Mouse (Mus musculus) midbrain, embryonic 11.5 days (tissue): Measurements from ENCODE around the gene Pigr. TPM values are rescaled to one million over a fixed set of nuclear protein-coding genes. Genes with fewer than 3 reads are reported as not detected.

Source experiments
- ATAC-seq: fragments of 200-750 bp; cut with Nextera tagmentation; 2 replicates; pipeline ENCODE4 v1.8.0; 2017; ENCODE audit warnings: moderate TSS enrichment, moderate library complexity; ENCODE audit not compliant: low FRiP score
- DNase-seq: peaks from one replicate; pipeline ENCODE4 v3.0.0; 2015; ENCODE audit warnings: low spot score; ENCODE audit errors: missing footprints
- H3K27ac ChIP-seq: fragments of 300-500 bp; sonication (generic); 2 replicates; pipeline ENCODE4 v1.5.1; 2014; ENCODE audit warnings: low read depth, low read length
- H3K27me3 ChIP-seq: fragments of 300-500 bp; sonication (generic); 2 replicates; pipeline ENCODE4 v1.6.1; 2014; ENCODE audit warnings: mild to moderate bottlenecking, low read length, moderate library complexity, mixed read lengths; ENCODE audit not compliant: control insufficient read depth, insufficient read depth
- H3K36me3 ChIP-seq: fragments of 300-500 bp; sonication (generic); 2 replicates; pipeline ENCODE4 v1.6.1; 2014; ENCODE audit warnings: mild to moderate bottlenecking, low read length, moderate library complexity, mixed read lengths; ENCODE audit not compliant: control insufficient read depth, insufficient read depth
- H3K4me1 ChIP-seq: fragments of 300-500 bp; sonication (generic); 2 replicates; pipeline ENCODE4 v1.6.1; 2014; ENCODE audit warnings: low read length; ENCODE audit not compliant: control insufficient read depth, insufficient read depth
- H3K4me2 ChIP-seq: fragments of 300-500 bp; sonication (generic); 2 replicates; pipeline ENCODE4 v1.6.1; 2014; ENCODE audit warnings: mild to moderate bottlenecking, moderate library complexity
- H3K4me3 ChIP-seq: fragments of 300-500 bp; sonication (generic); 2 replicates; pipeline ENCODE4 v1.5.1; 2014; ENCODE audit warnings: low read depth, low read length
- H3K9ac ChIP-seq: fragments of 300-500 bp; sonication (generic); 2 replicates; pipeline ENCODE4 v1.6.1; 2014; ENCODE audit warnings: low read length
- H3K9me3 ChIP-seq: fragments of 300-500 bp; sonication (generic); 2 replicates; pipeline ENCODE4 v1.6.1; 2016; ENCODE audit warnings: low read length; ENCODE audit not compliant: control insufficient read depth
- WGBS: fragments of 180-500 bp; shearing (Covaris S2); extraction: QIAGEN DNeasy Blood & Tissue Kit; methylation state at CpG from one replicate; pipeline ENCODE4 v1.1.7; 2014; 5-methylcytosine and 5-hydroxymethylcytosine counted together
- polyA plus RNA-seq: library from polyadenylated mRNA; unstranded; fragments of >200 nt; fragmentation: Nextera tagmentation; extraction: Ambion mirVana; gene quantifications from 2 replicates; pipeline ENCODE4 v1.2.1, GENCODE M21; 2014

Pigr gene
- polyA plus RNA-seq, 1 experiment from 2014 or later = not detected

DNA sequence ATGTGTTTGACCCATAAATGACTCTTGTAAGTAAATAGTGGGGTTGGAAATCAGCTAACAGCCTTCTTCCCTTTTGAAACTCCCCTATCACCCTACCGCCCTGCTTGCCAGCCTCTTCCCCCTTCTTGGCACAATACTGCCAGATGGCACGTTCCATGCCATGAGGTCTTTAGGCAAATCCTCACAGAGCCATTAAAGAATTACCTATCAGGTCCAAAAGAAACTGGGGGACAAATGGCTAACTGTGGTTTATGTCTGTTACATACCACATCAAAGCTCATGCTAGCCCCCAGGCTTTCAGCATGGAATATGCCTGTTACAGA, 5.4 kb upstream of the Pigr start:
- Histone ChIP-seq H3K4me1 (no peaks in the 10 kb centered on the region), H3K36me3 (no peaks in the 10 kb centered on the region), H3K27ac (no peak overlapping the region), H3K9ac (no peak overlapping the region), H3K4me3 (no peak overlapping the region), H3K4me2 (no peak overlapping the region), H3K9me3 (no peaks in the 10 kb centered on the region), H3K27me3 (no peaks in the 10 kb centered on the region)
- 92% methylated on average over 2 of the region's 2 CpGs for WGBS
- no peak for DNase-seq
- no peak for ATAC-seq

DNA sequence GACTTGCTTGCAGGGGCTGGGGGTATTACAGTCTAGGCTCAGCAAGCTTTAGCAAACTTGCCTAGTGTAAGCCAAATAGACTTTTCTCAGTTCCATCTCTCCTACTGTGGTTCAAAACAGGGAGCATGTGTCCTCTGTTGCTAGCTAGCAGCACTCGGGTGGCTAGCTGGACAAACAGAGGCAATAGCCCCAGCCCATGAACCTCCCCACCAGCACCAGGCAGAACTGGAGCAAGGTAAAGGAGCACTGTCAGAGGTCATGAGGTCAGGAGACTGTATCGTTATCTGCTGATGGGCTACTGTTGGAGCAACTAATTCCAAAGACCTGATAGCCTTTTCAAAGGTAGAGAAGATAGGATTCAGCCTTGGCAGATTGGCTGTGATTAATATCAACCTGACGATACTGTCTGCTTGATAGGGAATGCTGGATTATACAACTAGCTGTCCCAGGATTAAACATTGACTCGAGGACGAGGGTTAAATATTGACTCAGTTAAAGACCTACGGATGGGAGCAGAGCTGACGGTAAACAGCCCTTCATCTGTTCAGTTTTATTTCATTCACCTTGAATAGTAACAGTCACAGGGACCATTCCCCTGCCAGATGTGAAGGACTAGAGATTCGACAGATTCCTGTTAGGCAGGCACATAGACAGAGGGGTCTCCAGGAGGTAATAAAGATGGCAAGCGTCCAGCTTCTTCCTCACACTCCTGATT, 4.4 kb upstream of the Pigr start:
- H3K27ac ChIP-seq = no peak overlapping the region

DNA sequence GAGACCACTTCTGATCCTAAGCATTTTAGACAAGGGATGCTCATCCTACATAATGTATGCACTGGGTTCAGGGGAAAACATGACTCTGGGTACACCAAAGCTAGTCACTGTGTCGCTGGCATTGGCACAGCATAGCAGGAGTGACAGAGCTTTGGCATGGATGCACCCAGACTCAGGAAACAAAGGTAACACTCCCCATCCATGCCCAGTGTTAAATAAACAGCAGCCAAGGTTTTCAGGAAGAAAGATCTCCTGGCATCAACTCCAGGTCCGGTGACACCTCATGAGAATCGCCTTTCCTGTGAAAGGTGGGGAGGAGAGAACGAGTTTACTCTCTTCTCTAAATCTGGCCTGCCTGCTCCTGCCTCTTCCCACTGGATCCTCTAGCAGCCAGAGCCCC, 2.2 kb downstream of the Pigr start:
- no peak overlapping the region for H3K27ac ChIP-seq
- no peak overlapping the region for H3K9ac ChIP-seq
- H3K9me3 ChIP-seq = no peaks in the 10 kb centered on the region
- DNase-seq (no peak), ATAC-seq (no peak)
- no peaks in the 10 kb centered on the region for H3K4me1 ChIP-seq
- H3K4me3 ChIP-seq = no peak overlapping the region
- no peak overlapping the region for H3K4me2 ChIP-seq
- no peaks in the 10 kb centered on the region for H3K27me3 ChIP-seq
- H3K36me3 ChIP-seq = no peaks in the 10 kb centered on the region
- 82% methylated on average over 4 of the region's 4 CpGs for WGBS

More for the DNA sequence above, 4.4 kb upstream of the Pigr start:
- Histone ChIP-seq H3K36me3 (no peaks in the 10 kb centered on the region), H3K4me1 (no peaks in the 10 kb centered on the region), H3K4me3 (no peak overlapping the region), H3K9me3 (no peaks in the 10 kb centered on the region), H3K4me2 (no peak overlapping the region), H3K27me3 (no peaks in the 10 kb centered on the region), H3K9ac (no peak overlapping the region)
- ATAC-seq (no peak), DNase-seq (no peak)
- 82% methylated on average over 9 of the region's 9 CpGs for WGBS

DNA sequence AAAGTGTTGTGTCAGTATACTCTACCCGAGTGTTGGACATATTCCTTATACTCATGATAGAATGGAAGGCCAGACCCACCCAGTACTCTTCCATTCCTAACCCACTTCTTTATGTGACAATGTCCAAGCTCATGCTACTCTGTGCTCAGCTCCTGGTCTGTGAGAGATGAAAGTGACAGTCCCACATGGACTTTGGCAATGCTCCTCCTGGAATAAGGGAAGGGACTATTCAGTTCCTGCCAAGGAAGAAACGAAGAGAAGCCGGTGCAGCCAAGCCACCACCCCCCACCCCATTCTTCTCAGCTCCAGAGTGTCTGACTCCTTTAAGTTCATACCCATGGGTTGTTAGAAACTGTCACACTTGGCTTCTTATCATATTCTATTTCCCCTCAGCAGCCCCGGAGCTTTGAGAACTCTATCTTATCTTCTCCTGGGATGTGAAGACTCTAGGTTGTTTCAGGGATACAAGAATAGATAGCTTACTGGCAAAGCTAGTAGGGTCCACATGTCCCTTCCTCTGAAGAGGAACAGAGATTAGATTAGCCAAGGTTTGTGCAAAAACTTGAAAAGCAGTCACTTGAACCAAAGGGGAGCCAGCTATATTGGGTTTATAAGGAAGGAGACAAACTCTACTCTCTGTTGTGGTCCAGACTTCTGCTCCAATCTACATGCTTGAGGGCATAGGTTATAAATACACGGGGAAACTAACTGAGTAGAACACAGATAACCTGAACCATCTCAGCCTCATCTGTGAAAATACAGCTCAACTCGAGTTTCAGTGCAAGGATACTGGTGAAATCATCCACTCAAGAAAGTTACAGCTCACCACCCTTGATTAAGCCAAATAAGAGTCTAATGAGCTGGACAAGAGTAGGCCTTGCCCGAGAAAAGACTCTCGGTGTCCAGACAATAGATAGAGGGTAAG, 3.7 kb downstream of the Pigr start:
- H3K4me1 ChIP-seq = no peaks in the 10 kb centered on the region
- H3K4me3 ChIP-seq = no peak overlapping the region
- H3K36me3 ChIP-seq = no peaks in the 10 kb centered on the region
- H3K4me2 ChIP-seq = no peak overlapping the region
- H3K9ac ChIP-seq = no peak overlapping the region
- no peak overlapping the region for H3K27ac ChIP-seq
- WGBS = 80% methylated on average over 8 of the region's 8 CpGs
- H3K9me3 ChIP-seq = no peaks in the 10 kb centered on the region
- DNase-seq (no peak), ATAC-seq (no peak)
- H3K27me3 ChIP-seq = no peaks in the 10 kb centered on the region

DNA sequence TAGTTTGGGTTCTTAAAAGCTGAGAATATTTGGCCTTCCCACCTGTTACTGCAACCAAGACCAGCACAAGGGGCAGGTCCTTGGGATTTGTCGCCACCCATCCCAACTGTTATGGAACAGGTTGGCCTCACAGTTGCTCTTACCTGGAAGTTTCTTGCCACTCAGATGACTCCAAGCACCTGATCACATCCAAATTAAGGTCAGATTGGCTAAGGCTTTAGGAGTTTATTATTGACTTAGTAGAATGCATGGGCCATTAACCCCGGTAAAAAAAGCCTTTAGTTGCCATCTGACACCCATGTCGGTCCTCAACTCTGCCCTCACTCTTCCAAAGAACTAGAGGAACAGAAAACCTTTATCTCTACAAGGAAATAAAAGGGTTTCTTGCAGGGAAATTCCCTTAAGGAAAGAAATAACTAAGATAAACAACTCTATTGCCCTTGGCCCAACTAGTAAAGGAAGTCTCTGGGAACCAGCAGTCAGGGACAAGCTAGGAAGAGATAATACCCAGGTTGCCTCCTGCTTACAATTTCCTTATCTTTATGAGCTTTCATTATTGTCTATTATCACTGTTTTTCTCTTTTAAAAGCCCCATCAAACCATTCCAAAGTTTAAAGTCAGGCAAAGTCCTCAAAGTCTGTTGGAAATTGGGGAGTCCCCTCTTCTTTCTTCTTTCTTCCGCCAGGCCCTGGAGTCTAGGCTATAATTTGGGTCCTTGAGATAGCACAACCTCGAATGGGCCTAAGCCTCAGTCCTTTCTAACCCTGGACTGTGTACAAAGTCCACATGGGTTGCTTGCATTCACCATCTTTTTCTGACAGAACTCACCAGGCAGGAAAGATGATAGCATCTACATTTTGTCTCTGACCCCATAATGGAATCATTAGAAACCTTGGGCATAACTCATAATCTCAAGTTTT, 6.0 kb downstream of the Pigr start:
- DNase-seq = no peak

DNA sequence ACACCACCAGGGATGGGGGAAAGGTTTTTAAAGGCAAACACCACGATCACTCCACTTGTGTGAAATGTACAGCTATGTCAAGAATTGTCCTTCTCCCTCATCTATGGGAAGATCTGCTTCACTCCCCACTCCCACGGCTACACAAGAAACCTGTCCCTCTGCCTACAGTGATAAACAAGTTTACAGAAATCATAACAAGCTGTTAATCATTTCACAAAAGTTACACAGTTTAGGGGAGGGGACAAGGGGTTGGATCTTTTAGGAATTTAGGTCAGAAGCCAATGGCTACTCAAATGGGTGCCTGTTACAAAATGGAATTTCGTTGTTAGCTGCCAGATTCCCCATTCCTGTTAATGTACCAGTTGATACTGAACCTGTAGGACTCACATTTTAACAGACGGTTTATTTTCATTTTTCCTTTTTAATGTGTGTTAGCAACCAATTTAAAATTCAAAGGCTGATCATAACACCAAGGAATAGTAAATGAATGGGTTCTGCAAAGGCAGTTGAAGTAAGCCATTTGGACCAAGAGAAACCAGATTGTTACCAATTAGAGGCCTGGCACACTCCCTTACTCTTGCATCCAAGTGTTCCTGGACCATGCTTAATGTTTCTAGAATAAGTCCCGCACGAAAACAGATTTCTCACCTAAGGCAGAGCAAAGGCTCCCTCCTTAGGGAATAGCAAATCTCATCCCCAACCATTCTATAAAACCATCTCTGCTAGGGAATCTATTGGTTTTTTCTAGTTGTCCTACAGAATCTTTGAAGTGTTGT, 8.9 kb downstream of the Pigr start:
- no peaks in the 10 kb centered on the region for H3K27me3 ChIP-seq
- no peaks in the 10 kb centered on the region for H3K9me3 ChIP-seq
- no peak overlapping the region for H3K27ac ChIP-seq
- DNase-seq (no peak), ATAC-seq (no peak)
- WGBS = 88% methylated on average over 6 of the region's 6 CpGs
- no peak overlapping the region for H3K4me2 ChIP-seq
- no peak overlapping the region for H3K4me3 ChIP-seq
- no peaks in the 10 kb centered on the region for H3K36me3 ChIP-seq
- H3K9ac ChIP-seq = no peak overlapping the region
- no peaks in the 10 kb centered on the region for H3K4me1 ChIP-seq

More for the DNA sequence above, 6.0 kb downstream of the Pigr start:
- H3K9ac ChIP-seq = no peak overlapping the region
- no peak overlapping the region for H3K4me2 ChIP-seq
- no peak for ATAC-seq
- WGBS = 86% methylated on average over 5 of the region's 5 CpGs
- H3K36me3 ChIP-seq = no peaks in the 10 kb centered on the region
- H3K9me3 ChIP-seq = no peaks in the 10 kb centered on the region
- no peaks in the 10 kb centered on the region for H3K4me1 ChIP-seq
- H3K27me3 ChIP-seq = no peaks in the 10 kb centered on the region
- no peak overlapping the region for H3K4me3 ChIP-seq
- no peak overlapping the region for H3K27ac ChIP-seq

DNA sequence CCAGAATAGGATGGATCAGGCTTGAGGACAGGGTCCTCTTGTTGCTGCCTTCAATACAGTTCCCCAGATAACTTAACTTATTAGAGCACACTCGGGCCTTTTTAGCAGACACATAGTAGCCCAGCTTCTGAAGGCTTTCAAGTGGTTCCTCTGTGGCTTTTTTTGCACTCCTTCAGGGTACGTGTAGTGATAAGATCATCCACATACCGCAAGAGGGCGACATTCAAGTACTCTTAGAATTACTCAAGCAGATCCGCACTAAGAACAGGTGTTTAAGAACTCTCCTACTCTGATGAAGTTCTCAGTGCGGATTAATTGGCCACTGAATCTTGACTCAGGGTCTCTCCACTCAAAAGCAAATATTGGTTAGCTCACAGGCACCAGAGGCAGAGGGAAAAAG, 11.8 kb downstream of the Pigr start:
- ATAC-seq (no peak), DNase-seq (no peak)
- H3K4me2 ChIP-seq = no peak overlapping the region
- no peaks in the 10 kb centered on the region for H3K27me3 ChIP-seq
- no peaks in the 10 kb centered on the region for H3K4me1 ChIP-seq
- 54% methylated on average over 6 of the region's 6 CpGs for WGBS
- no peak overlapping the region for H3K9ac ChIP-seq
- H3K36me3 ChIP-seq = no peaks in the 10 kb centered on the region
- no peak overlapping the region for H3K4me3 ChIP-seq
- no peak overlapping the region for H3K27ac ChIP-seq
- no peaks in the 10 kb centered on the region for H3K9me3 ChIP-seq

DNA sequence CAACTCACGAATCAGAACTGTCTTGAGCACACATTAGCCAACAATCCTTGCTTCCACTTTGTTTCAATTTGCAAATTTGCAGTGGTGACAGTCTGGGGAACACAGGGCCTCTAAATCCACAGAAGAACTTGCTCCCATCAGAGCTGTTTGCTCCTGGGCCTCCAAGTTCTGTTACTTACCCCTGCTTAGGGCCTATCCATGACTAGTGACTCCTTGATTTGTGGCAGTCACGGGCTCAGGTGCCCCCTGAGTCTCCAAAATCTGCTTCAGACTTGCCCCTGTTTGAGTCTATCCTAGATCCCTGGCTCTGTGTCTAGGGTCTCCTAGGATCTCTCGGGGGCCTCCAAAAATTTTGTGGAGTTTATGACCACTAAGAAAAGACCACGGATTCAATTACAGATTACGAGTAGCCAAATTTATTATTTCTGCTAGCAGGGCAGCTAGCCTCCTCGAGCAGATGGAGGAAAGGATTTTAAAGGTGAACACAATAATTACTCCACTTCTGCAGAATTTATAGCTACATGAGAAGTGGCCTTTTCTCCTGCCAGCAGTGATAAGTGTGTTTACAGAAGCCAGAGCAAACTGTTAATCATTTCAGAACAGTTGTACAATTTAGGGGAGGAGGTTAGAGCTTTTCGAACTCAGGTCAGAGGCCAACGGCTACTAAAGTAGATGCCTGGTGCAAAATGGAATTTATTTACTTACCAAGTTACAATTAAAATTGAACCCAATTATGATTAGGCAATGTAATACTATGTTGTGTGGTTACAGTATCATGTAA, 14.3 kb downstream of the Pigr start:
- Histone ChIP-seq H3K9me3 (no peaks in the 10 kb centered on the region), H3K4me2 (no peak overlapping the region)
- 84% methylated on average over 8 of the region's 8 CpGs for WGBS

More for the DNA sequence above, 14.3 kb downstream of the Pigr start:
- ATAC-seq = no peak
- DNase-seq = no peak
- H3K4me3 ChIP-seq = no peak overlapping the region
- H3K4me1 ChIP-seq = no peaks in the 10 kb centered on the region
- H3K9ac ChIP-seq = no peak overlapping the region
- H3K27ac ChIP-seq = no peak overlapping the region
- no peaks in the 10 kb centered on the region for H3K27me3 ChIP-seq
- no peaks in the 10 kb centered on the region for H3K36me3 ChIP-seq
